Mouse (Mus musculus): Measurements from ENCODE around the gene 2610318N02Rik. TPM values are rescaled to one million over a fixed set of nuclear protein-coding genes. Genes with fewer than 3 reads are reported as not detected.

Gene 2610318N02Rik
- polyA plus RNA-seq, 1 experiment from 2014 or later = 19.6 TPM

GRCm38 (mm10) chr16:17086241-17086640 is 38.7 kb downstream of the 2610318N02Rik start:
- H3K4me3 ChIP-seq (ENCODE audit: low read length) = no peak overlapping the region
- no peaks in the 10 kb centered on the region for H3K27me3 ChIP-seq (ENCODE audit: control insufficient read depth, insufficient read depth, low read length)
- H3K4me1 ChIP-seq (ENCODE audit: control insufficient read depth, insufficient read depth, low read length) = peaks cover 5% of the 10 kb centered on the region
- WGBS = 66% methylated on average over 3 of the region's 3 CpGs
- no peaks in the 10 kb centered on the region for H3K9me3 ChIP-seq (replicated peaks; ENCODE audit: control insufficient read depth, low read length)
- peaks cover 63% of the 10 kb centered on the region for H3K36me3 ChIP-seq (ENCODE audit: control insufficient read depth, insufficient read depth)
- H3K9ac ChIP-seq (ENCODE audit: low read length) = no peak overlapping the region
- no peak overlapping the region for H3K27ac ChIP-seq (ENCODE audit: low read length)
- H3K4me2 ChIP-seq (ENCODE audit: low read depth, low read length) = no peak overlapping the region
- no peak for ATAC-seq (replicated peaks; ENCODE audit: extremely low read depth, insufficient read depth, low FRiP score)

- H3K27ac ChIP-seq (ENCODE audit: low read length) = peak overlapping the region; percentile 8; the same call in 1 of the 2 replicates
- H3K4me1 ChIP-seq (ENCODE audit: control insufficient read depth, insufficient read depth, low read length) = peaks cover 5% of the 10 kb centered on the region
- no peak overlapping the region for H3K4me2 ChIP-seq (ENCODE audit: low read depth, low read length)
- 60% methylated on average over 4 of the region's 4 CpGs for WGBS
- H3K9me3 ChIP-seq (replicated peaks; ENCODE audit: control insufficient read depth, low read length) = no peaks in the 10 kb centered on the region
- no peak overlapping the region for H3K4me3 ChIP-seq (ENCODE audit: low read length)
- H3K36me3 ChIP-seq (ENCODE audit: control insufficient read depth, insufficient read depth) = peaks cover 58% of the 10 kb centered on the region
- no peak for ATAC-seq (replicated peaks; ENCODE audit: extremely low read depth, insufficient read depth, low FRiP score)
- H3K27me3 ChIP-seq (ENCODE audit: control insufficient read depth, insufficient read depth, low read length) = no peaks in the 10 kb centered on the region
- no peak overlapping the region for H3K9ac ChIP-seq (ENCODE audit: low read length)
These were observed 39.3 kb downstream of the 2610318N02Rik start for GRCm38 (mm10) chr16:17085636-17086035.

GRCm38 (mm10) chr16:17082121-17082792 is 42.7 kb downstream of the 2610318N02Rik start:
- Histone ChIP-seq H3K27ac (ENCODE audit: low read length) (no peak overlapping the region), H3K36me3 (ENCODE audit: control insufficient read depth, insufficient read depth) (peaks cover 26% of the 10 kb centered on the region), H3K4me1 (ENCODE audit: control insufficient read depth, insufficient read depth, low read length) (peaks cover 10% of the 10 kb centered on the region), H3K27me3 (ENCODE audit: control insufficient read depth, insufficient read depth, low read length) (no peaks in the 10 kb centered on the region), H3K4me2 (ENCODE audit: low read depth, low read length) (no peak overlapping the region), H3K9me3 (replicated peaks; ENCODE audit: control insufficient read depth, low read length) (no peaks in the 10 kb centered on the region), H3K4me3 (ENCODE audit: low read length) (no peak overlapping the region), H3K9ac (ENCODE audit: low read length) (no peak overlapping the region)
- ATAC-seq (replicated peaks; ENCODE audit: extremely low read depth, insufficient read depth, low FRiP score) = no peak
- 73% methylated on average over 6 of the region's 6 CpGs for WGBS

GRCm38 (mm10) chr16:17078101-17078500 is 46.9 kb downstream of the 2610318N02Rik start:
- Histone ChIP-seq H3K4me2 (ENCODE audit: low read depth, low read length) (no peak overlapping the region), H3K27me3 (ENCODE audit: control insufficient read depth, insufficient read depth, low read length) (no peaks in the 10 kb centered on the region), H3K9ac (ENCODE audit: low read length) (no peak overlapping the region), H3K9me3 (replicated peaks; ENCODE audit: control insufficient read depth, low read length) (no peaks in the 10 kb centered on the region), H3K4me1 (ENCODE audit: control insufficient read depth, insufficient read depth, low read length) (peaks cover 5% of the 10 kb centered on the region; the same call in 1 of the 2 replicates), H3K36me3 (ENCODE audit: control insufficient read depth, insufficient read depth) (peaks cover 8% of the 10 kb centered on the region; the same call in 1 of the 2 replicates), H3K4me3 (ENCODE audit: low read length) (no peak overlapping the region), H3K27ac (ENCODE audit: low read length) (no peak overlapping the region)
- 52% methylated on average over 7 of the region's 7 CpGs for WGBS
- no peak for ATAC-seq (replicated peaks; ENCODE audit: extremely low read depth, insufficient read depth, low FRiP score)

- peaks cover 5% of the 10 kb centered on the region; the same call in 1 of the 2 replicates for H3K4me1 ChIP-seq (ENCODE audit: control insufficient read depth, insufficient read depth, low read length)
- peaks cover 4% of the 10 kb centered on the region; the same call in 1 of the 2 replicates for H3K36me3 ChIP-seq (ENCODE audit: control insufficient read depth, insufficient read depth)
- no peak overlapping the region for H3K27ac ChIP-seq (ENCODE audit: low read length)
- no peak for ATAC-seq (replicated peaks; ENCODE audit: extremely low read depth, insufficient read depth, low FRiP score)
- no peaks in the 10 kb centered on the region for H3K9me3 ChIP-seq (replicated peaks; ENCODE audit: control insufficient read depth, low read length)
- H3K4me2 ChIP-seq (ENCODE audit: low read depth, low read length) = no peak overlapping the region
- no peaks in the 10 kb centered on the region for H3K27me3 ChIP-seq (ENCODE audit: control insufficient read depth, insufficient read depth, low read length)
- H3K9ac ChIP-seq (ENCODE audit: low read length) = no peak overlapping the region
- H3K4me3 ChIP-seq (ENCODE audit: low read length) = no peak overlapping the region
These were observed 48.1 kb downstream of the 2610318N02Rik start for GRCm38 (mm10) chr16:17076869-17077268.

GRCm38 (mm10) chr16:17076301-17076700 is 48.7 kb downstream of the 2610318N02Rik start:
- no peak overlapping the region for H3K9ac ChIP-seq (ENCODE audit: low read length)
- H3K4me1 ChIP-seq (ENCODE audit: control insufficient read depth, insufficient read depth, low read length) = peaks cover 5% of the 10 kb centered on the region; the same call in 1 of the 2 replicates
- H3K27me3 ChIP-seq (ENCODE audit: control insufficient read depth, insufficient read depth, low read length) = no peaks in the 10 kb centered on the region
- no peak overlapping the region for H3K27ac ChIP-seq (ENCODE audit: low read length)
- WGBS = 91% methylated on average over 2 of the region's 2 CpGs
- no peak overlapping the region for H3K4me2 ChIP-seq (ENCODE audit: low read depth, low read length)
- ATAC-seq (replicated peaks; ENCODE audit: extremely low read depth, insufficient read depth, low FRiP score) = no peak
- peaks cover 4% of the 10 kb centered on the region; the same call in 1 of the 2 replicates for H3K36me3 ChIP-seq (ENCODE audit: control insufficient read depth, insufficient read depth)
- H3K4me3 ChIP-seq (ENCODE audit: low read length) = no peak overlapping the region
- H3K9me3 ChIP-seq (replicated peaks; ENCODE audit: control insufficient read depth, low read length) = no peaks in the 10 kb centered on the region

- 89% methylated on average over 7 of the region's 7 CpGs for WGBS
- no peaks in the 10 kb centered on the region for H3K27me3 ChIP-seq (ENCODE audit: control insufficient read depth, insufficient read depth, low read length)
- H3K4me2 ChIP-seq (ENCODE audit: low read depth, low read length) = no peak overlapping the region
- H3K4me3 ChIP-seq (ENCODE audit: low read length) = no peak overlapping the region
- no peak overlapping the region for H3K9ac ChIP-seq (ENCODE audit: low read length)
- H3K9me3 ChIP-seq (replicated peaks; ENCODE audit: control insufficient read depth, low read length) = no peaks in the 10 kb centered on the region
- peaks cover 4% of the 10 kb centered on the region; the same call in 1 of the 2 replicates for H3K36me3 ChIP-seq (ENCODE audit: control insufficient read depth, insufficient read depth)
- H3K27ac ChIP-seq (ENCODE audit: low read length) = no peak overlapping the region
- ATAC-seq (replicated peaks; ENCODE audit: extremely low read depth, insufficient read depth, low FRiP score) = no peak
- peaks cover 10% of the 10 kb centered on the region; the same call in 1 of the 2 replicates for H3K4me1 ChIP-seq (ENCODE audit: control insufficient read depth, insufficient read depth, low read length)
These were observed 52.0 kb downstream of the 2610318N02Rik start for GRCm38 (mm10) chr16:17073000-17073399.

- Histone ChIP-seq H3K9me3 (replicated peaks; ENCODE audit: control insufficient read depth, low read length) (no peaks in the 10 kb centered on the region), H3K4me1 (ENCODE audit: control insufficient read depth, insufficient read depth, low read length) (peaks cover 5% of the 10 kb centered on the region; the same call in 1 of the 2 replicates), H3K27me3 (ENCODE audit: control insufficient read depth, insufficient read depth, low read length) (no peaks in the 10 kb centered on the region), H3K4me3 (ENCODE audit: low read length) (peak overlapping the region; percentile 69), H3K27ac (ENCODE audit: low read length) (no peak overlapping the region), H3K36me3 (ENCODE audit: control insufficient read depth, insufficient read depth) (peaks cover 4% of the 10 kb centered on the region; the same call in 1 of the 2 replicates), H3K4me2 (ENCODE audit: low read depth, low read length) (peak overlapping the region; percentile 91), H3K9ac (ENCODE audit: low read length) (peak overlapping the region; percentile 79)
- WGBS = 36% methylated on average over 6 of the region's 6 CpGs
- no peak for ATAC-seq (replicated peaks; ENCODE audit: extremely low read depth, insufficient read depth, low FRiP score)
These were observed 54.3 kb downstream of the 2610318N02Rik start for GRCm38 (mm10) chr16:17070716-17071115.

Data from heart, embryonic 16.5 days (tissue).